Mouse (Mus musculus) bone marrow macrophage, adult 2 months (primary cell): ENCODE results near the gene Mphosph6. TPM values are rescaled to one million over a fixed set of nuclear protein-coding genes. Genes with fewer than 3 reads are reported as not detected.

Experiments
- H3K27ac ChIP-seq: 2 replicates; pipeline ENCODE4 v1.5.1; 2012; ENCODE audit warnings: low read depth, low read length; ENCODE audit not compliant: insufficient read depth
- H3K4me1 ChIP-seq: 2 replicates; pipeline ENCODE4 v1.6.1; 2012; ENCODE audit warnings: low read length; ENCODE audit not compliant: control insufficient read depth, insufficient read depth
- H3K4me3 ChIP-seq: 2 replicates; pipeline ENCODE4 v1.5.1; 2012; ENCODE audit warnings: mild to moderate bottlenecking, low read length, moderate library complexity; ENCODE audit not compliant: insufficient read depth
- CTCF ChIP-seq: IDR thresholded peaks from 2 replicates; pipeline ENCODE4 v1.5.1; 2012; ENCODE audit warnings: low read depth, mild to moderate bottlenecking, low read length, moderate library complexity
- POLR2A ChIP-seq: IDR thresholded peaks from 2 replicates; pipeline ENCODE4 v1.6.1; 2012; ENCODE audit warnings: mild to moderate bottlenecking, low read depth, low read length, borderline replicate concordance
- polyA plus RNA-seq: library from polyadenylated mRNA; stranded (reverse); fragments of >200 nt; gene quantifications from 2 replicates; pipeline ENCODE4 v1.2.4, GENCODE M21; 2012; ENCODE audit not compliant: missing spikeins, insufficient read depth, insufficient read length

Gene Mphosph6
- polyA plus RNA-seq, 1 experiment = 20.1 TPM

DNA sequence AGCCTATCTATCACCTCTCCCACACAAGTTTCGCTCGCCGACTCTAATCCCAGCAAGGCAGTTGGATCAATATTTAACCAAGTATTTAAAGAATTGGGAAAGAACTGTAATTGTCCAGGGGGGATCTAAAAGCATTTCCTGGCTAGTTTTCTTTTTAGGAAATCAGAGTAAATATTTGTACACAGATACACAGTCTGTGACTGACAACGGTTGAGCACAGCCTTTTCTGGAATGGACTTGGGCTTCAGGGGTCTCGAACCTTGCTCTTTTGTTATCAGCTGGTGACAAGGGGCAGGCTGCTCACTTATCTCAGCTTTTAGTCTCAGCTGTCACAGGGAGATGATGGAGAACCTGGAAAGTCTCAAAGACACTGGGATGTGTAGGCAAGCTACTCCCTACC lies 55.1 kb downstream of the Mphosph6 start:
- no peak overlapping the region for H3K4me3 ChIP-seq
- H3K4me1 ChIP-seq = no peaks in the 10 kb centered on the region
- H3K27ac ChIP-seq = no peak overlapping the region
- TF ChIP-seq CTCF = no peak
- TF ChIP-seq POLR2A = no peak

DNA sequence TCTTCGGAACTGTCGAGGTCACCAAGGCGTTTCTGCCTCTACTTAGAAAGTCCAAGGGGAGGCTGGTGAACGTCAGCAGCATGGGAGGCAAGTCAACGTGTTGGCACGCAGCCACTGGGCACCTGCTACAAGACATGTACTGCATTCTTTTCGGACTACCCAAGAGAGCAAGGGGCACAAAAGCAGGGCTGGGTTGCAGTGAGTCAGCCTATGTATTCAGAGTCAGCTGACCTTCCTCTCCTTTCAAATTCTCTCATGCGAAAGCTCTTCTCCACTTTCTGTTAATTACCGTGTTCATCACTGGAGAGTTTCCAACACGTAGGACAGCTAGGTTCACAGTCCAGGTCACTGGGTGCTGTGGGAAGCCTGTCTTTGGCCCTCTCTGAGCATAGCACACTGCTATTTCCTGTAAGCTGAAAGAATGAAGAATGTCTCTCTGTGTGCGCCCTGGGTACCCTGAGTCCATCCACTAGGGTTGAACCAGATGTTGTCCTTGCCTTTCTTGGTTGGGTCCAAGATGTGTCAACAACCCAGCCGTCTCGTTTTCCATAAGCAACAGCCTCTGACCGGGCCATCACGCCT lies 59.2 kb downstream of the Mphosph6 start:
- no peak overlapping the region for H3K27ac ChIP-seq
- TF ChIP-seq POLR2A = no peak
- TF ChIP-seq CTCF = no peak
- no peaks in the 10 kb centered on the region for H3K4me1 ChIP-seq
- H3K4me3 ChIP-seq = no peak overlapping the region

Other genes with a start within 250 kb of the Mphosph6 start
- gene Sdr42e1, start 128.3 kb downstream of the Mphosph6 start, polyA plus RNA-seq = 4.7 and 7.2 TPM in 2 replicates
- not detected in 2 replicates for gene Hsd17b2, start 100.0 kb downstream of the Mphosph6 start, polyA plus RNA-seq